Mouse (Mus musculus): Measurements from ENCODE around the gene Rock2. TPM values are rescaled to one million over a fixed set of nuclear protein-coding genes. Genes with fewer than 3 reads are reported as not detected.

Gene Rock2
- total RNA-seq, 1 experiment: 44.5 TPM

GRCm38 (mm10) chr12:17036532-17036931, 141.8 kb downstream of the Rock2 start:
- H3K4me3 ChIP-seq (ENCODE audit: insufficient read depth in 1 of 2, low read depth in 1 of 2, low read length in 2 of 2, poor library complexity in 1 of 2, severe bottlenecking in 1 of 2): no peak overlapping the region
- peaks cover 0 to 3% of the 10 kb centered on the region in 2 experiments; a peak in 1 of 4 replicates for H3K4me1 ChIP-seq (ENCODE audit: control insufficient read depth in 2 of 2, insufficient read depth in 2 of 2, low read length in 2 of 2, poor library complexity in 1 of 2)
- no peaks in the 10 kb centered on the region for H3K36me3 ChIP-seq (ENCODE audit: control insufficient read depth, insufficient read depth, low read length, poor library complexity, severe bottlenecking)

GRCm38 (mm10) chr12:17037053-17037610, 142.4 kb downstream of the Rock2 start:
- DNase-seq (ENCODE audit: low read depth, low spot score): no peak
- in situ Hi-C loops (cut with MboI; ENCODE audit: low sequenced_read_pairs in 2 of 2, unreplicated experiment in 2 of 2): loop anchor here in 1 of 2 experiments (25.0 kb wide), 1 partner anchor 175 kb away; no protein-coding TSS in a partner anchor
- Histone ChIP-seq H3K27ac (ENCODE audit: insufficient read depth, low read depth, low read length, poor library complexity, severe bottlenecking) (no peak overlapping the region), H3K36me3 (ENCODE audit: control insufficient read depth, insufficient read depth, low read length, poor library complexity, severe bottlenecking) (no peaks in the 10 kb centered on the region), H3K4me3 (ENCODE audit: insufficient read depth in 1 of 2, low read depth in 1 of 2, low read length in 2 of 2, poor library complexity in 1 of 2, severe bottlenecking in 1 of 2) (no peak overlapping the region), H3K4me1 (ENCODE audit: control insufficient read depth in 2 of 2, insufficient read depth in 2 of 2, low read length in 2 of 2, poor library complexity in 1 of 2) (peaks cover 0 to 3% of the 10 kb centered on the region in 2 experiments; a peak in 1 of 4 replicates), H3K9ac (ENCODE audit: insufficient read depth, low read depth, low read length, poor library complexity, severe bottlenecking) (no peak overlapping the region), H3K9me3 (ENCODE audit: control insufficient read depth, insufficient read depth, low read depth, low read length) (no peaks in the 10 kb centered on the region)
- TF ChIP-seq HCFC1 (IDR thresholded peaks at IDR 0.05; ENCODE audit: borderline replicate concordance, insufficient read depth, low read length) (no peak), ZC3H11A (IDR thresholded peaks at IDR 0.05; ENCODE audit: borderline replicate concordance, low read depth, low read length) (no peak), MAFK (IDR thresholded peaks at IDR 0.05; ENCODE audit: insufficient read depth, low read depth, low read length) (no peak), CHD2 (IDR thresholded peaks at IDR 0.05; ENCODE audit: low read depth, low read length) (no peak), ZNF384 (IDR thresholded peaks at IDR 0.05; ENCODE audit: low read depth, low read length) (no peak)

More at GRCm38 (mm10) chr12:17036532-17036931, 141.8 kb downstream of the Rock2 start:
- TF ChIP-seq HCFC1 (IDR thresholded peaks at IDR 0.05; ENCODE audit: borderline replicate concordance, insufficient read depth, low read length) (no peak), ZNF384 (IDR thresholded peaks at IDR 0.05; ENCODE audit: low read depth, low read length) (no peak), MAFK (IDR thresholded peaks at IDR 0.05; ENCODE audit: insufficient read depth, low read depth, low read length) (no peak)
- no peak overlapping the region for H3K27ac ChIP-seq (ENCODE audit: insufficient read depth, low read depth, low read length, poor library complexity, severe bottlenecking)
- H3K9ac ChIP-seq (ENCODE audit: insufficient read depth, low read depth, low read length, poor library complexity, severe bottlenecking): no peak overlapping the region
- DNase-seq (ENCODE audit: low read depth, low spot score): no peak
- no peaks in the 10 kb centered on the region for H3K9me3 ChIP-seq (ENCODE audit: control insufficient read depth, insufficient read depth, low read depth, low read length)
- in situ Hi-C loops (cut with MboI; ENCODE audit: low sequenced_read_pairs in 2 of 2, unreplicated experiment in 2 of 2): loop anchor here in 1 of 2 experiments (25.0 kb wide), 1 partner anchor 176 kb away; no protein-coding TSS in a partner anchor

Other genes starting within 250 kb of the Rock2 start
- not detected in 2 replicates for gene Ntsr2, start 241.5 kb upstream of the Rock2 start, total RNA-seq (2012; rRNA removed)
- gene Greb1, start 94.0 kb upstream of the Rock2 start, total RNA-seq (2012; rRNA removed): 3.2 TPM in 2 replicates
- 10.5 and 12.0 TPM in 2 replicates for gene E2f6, start 83.9 kb upstream of the Rock2 start, total RNA-seq (2012; rRNA removed)
- gene Pqlc3, start 105.5 kb downstream of the Rock2 start, total RNA-seq (2012; rRNA removed): 15.7 and 17.4 TPM in 2 replicates
- gene 2410004P03Rik, start 116.8 kb downstream of the Rock2 start, total RNA-seq (2012; rRNA removed): 0.40 and 1.1 TPM in 2 replicates

All from ES-E14 (cell line).